Mouse (Mus musculus) limb, embryonic 14.5 days (tissue): ENCODE results near the gene P4ha2. TPM values are rescaled to one million over a fixed set of nuclear protein-coding genes. Genes with fewer than 3 reads are reported as not detected.

Source experiments
- ATAC-seq: fragments of 200-750 bp; cut with Nextera tagmentation; 2 replicates; pipeline ENCODE4 v1.8.0; 2017; ENCODE audit warnings: low read depth, moderate number of reproducible peaks, moderate TSS enrichment; ENCODE audit not compliant: low FRiP score
- DNase-seq: peaks from one replicate; pipeline ENCODE4 v3.0.0-alpha.2; 2015; ENCODE audit warnings: low spot score
- H3K27ac ChIP-seq: fragments of 300-500 bp; sonication (generic); replicated peaks from 2 replicates; pipeline ENCODE4 v1.5.1; 2014; ENCODE audit warnings: low read depth, mild to moderate bottlenecking, low read length, moderate library complexity, mixed read lengths
- H3K27me3 ChIP-seq: fragments of 300-500 bp; sonication (generic); 2 replicates; pipeline ENCODE4 v1.6.1; 2014; ENCODE audit warnings: low read length, mixed read lengths; ENCODE audit not compliant: control insufficient read depth, insufficient read depth
- H3K36me3 ChIP-seq: fragments of 300-500 bp; sonication (generic); 2 replicates; pipeline ENCODE4 v1.6.1; 2014; ENCODE audit warnings: mild to moderate bottlenecking, low read length, moderate library complexity, mixed read lengths; ENCODE audit not compliant: control insufficient read depth, insufficient read depth
- H3K4me1 ChIP-seq: fragments of 300-500 bp; sonication (generic); 2 replicates; pipeline ENCODE4 v1.6.1; 2014; ENCODE audit warnings: antibody characterized with exemption, low read length, mixed read lengths; ENCODE audit not compliant: control insufficient read depth, insufficient read depth
- H3K4me2 ChIP-seq: fragments of 300-500 bp; sonication (generic); replicated peaks from 2 replicates; pipeline ENCODE4 v1.6.1; 2014; ENCODE audit warnings: low read depth, mild to moderate bottlenecking, low read length, moderate library complexity; ENCODE audit not compliant: severe bottlenecking
- H3K4me3 ChIP-seq: fragments of 300-500 bp; sonication (generic); replicated peaks from 2 replicates; pipeline ENCODE4 v1.5.1; 2014; ENCODE audit warnings: low read length
- H3K9ac ChIP-seq: fragments of 300-500 bp; sonication (generic); 2 replicates; pipeline ENCODE4 v1.6.1; 2014; ENCODE audit warnings: mild to moderate bottlenecking, low read depth, low read length, moderate library complexity; ENCODE audit not compliant: severe bottlenecking
- H3K9me3 ChIP-seq: fragments of 300-500 bp; sonication (generic); 2 replicates; pipeline ENCODE4 v1.6.1; 2016; ENCODE audit warnings: low read length; ENCODE audit not compliant: control insufficient read depth
- POLR2A ChIP-seq: fragments of 200-500 bp; IDR thresholded peaks from 2 replicates; pipeline ENCODE4 v1.8.0; 2012; ENCODE audit warnings: inconsistent platforms, mild to moderate bottlenecking, moderate library complexity, borderline replicate concordance; ENCODE audit not compliant: insufficient read depth, insufficient read length; ENCODE audit errors: extremely low read depth
- WGBS: fragments of 180-500 bp; shearing (Covaris S2); extraction: QIAGEN DNeasy Blood & Tissue Kit; methylation state at CpG from one replicate; pipeline ENCODE4 v1.1.7; 2014; 5-methylcytosine and 5-hydroxymethylcytosine counted together
- polyA plus RNA-seq, 2 experiments: library from polyadenylated mRNA; depleted of rRNA in 1 of 2; stranded (reverse) in 1 of 2; unstranded in 1 of 2; fragments of >200 nt; fragmentation: Nextera tagmentation in 1 of 2; extraction: Ambion mirVana in 1 of 2; gene quantifications; 2 replicates each; pipeline versions ENCODE4 v1.2.1 to v1.2.3; 2012 to 2014

Gene P4ha2
- polyA plus RNA-seq, 2 experiments, result 94.1 to 106 TPM

GRCm38 (mm10) chr11:54149791-54150465 is 50.0 kb downstream of the P4ha2 start:
- TF ChIP-seq POLR2A, result no peak
- no peak overlapping the region for H3K27ac ChIP-seq
- no peak overlapping the region for H3K9ac ChIP-seq
- no peaks in the 10 kb centered on the region for H3K27me3 ChIP-seq
- no peak overlapping the region for H3K4me3 ChIP-seq
- no peaks in the 10 kb centered on the region for H3K9me3 ChIP-seq
- H3K4me1 ChIP-seq, result no peaks in the 10 kb centered on the region
- ATAC-seq (no peak), DNase-seq (no peak)
- WGBS, result 81% methylated on average over 3 of the region's 3 CpGs
- no peaks in the 10 kb centered on the region for H3K36me3 ChIP-seq
- no peak overlapping the region for H3K4me2 ChIP-seq

- no peaks in the 10 kb centered on the region for H3K9me3 ChIP-seq
- H3K4me2 ChIP-seq, result no peak overlapping the region
- no peaks in the 10 kb centered on the region for H3K36me3 ChIP-seq
- no peaks in the 10 kb centered on the region for H3K4me1 ChIP-seq
- no peak for ATAC-seq
- no peak overlapping the region for H3K4me3 ChIP-seq
- no peak for DNase-seq
- WGBS, result 53% methylated on average over 7 of the region's 7 CpGs
- no peak overlapping the region for H3K27ac ChIP-seq
- H3K9ac ChIP-seq, result no peak overlapping the region
- no peaks in the 10 kb centered on the region for H3K27me3 ChIP-seq
- no peak for TF ChIP-seq POLR2A
Observed at GRCm38 (mm10) chr11:54151141-54151540, 51.2 kb downstream of the P4ha2 start.

DNA sequence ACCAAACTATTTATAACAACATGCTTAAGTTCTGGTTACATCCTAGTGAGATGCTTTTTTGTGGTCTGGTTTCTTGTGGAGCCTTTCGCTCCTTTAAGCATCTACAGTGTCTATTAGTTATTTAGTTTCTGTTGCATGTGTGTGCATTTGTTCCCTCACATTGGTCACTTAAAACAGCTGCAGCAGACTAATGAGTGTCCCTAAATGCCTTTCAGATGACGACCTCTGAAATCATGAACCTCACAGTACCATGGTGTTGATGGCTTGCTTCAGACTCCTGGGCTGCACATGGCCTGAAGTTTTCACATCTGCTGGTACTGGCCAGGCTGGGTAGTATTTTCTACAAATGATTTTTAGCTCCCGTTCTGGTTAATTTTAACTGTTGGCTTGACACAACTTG is 53.1 kb downstream of the P4ha2 start:
- no peaks in the 10 kb centered on the region for H3K9me3 ChIP-seq
- 49% methylated on average over 3 of the region's 3 CpGs for WGBS
- H3K27ac ChIP-seq, result no peak overlapping the region
- H3K36me3 ChIP-seq, result no peaks in the 10 kb centered on the region
- H3K4me2 ChIP-seq, result no peak overlapping the region
- no peak for DNase-seq
- H3K9ac ChIP-seq, result no peak overlapping the region
- H3K27me3 ChIP-seq, result no peaks in the 10 kb centered on the region
- TF ChIP-seq POLR2A, result no peak
- no peak for ATAC-seq
- no peaks in the 10 kb centered on the region for H3K4me1 ChIP-seq
- no peak overlapping the region for H3K4me3 ChIP-seq

DNA sequence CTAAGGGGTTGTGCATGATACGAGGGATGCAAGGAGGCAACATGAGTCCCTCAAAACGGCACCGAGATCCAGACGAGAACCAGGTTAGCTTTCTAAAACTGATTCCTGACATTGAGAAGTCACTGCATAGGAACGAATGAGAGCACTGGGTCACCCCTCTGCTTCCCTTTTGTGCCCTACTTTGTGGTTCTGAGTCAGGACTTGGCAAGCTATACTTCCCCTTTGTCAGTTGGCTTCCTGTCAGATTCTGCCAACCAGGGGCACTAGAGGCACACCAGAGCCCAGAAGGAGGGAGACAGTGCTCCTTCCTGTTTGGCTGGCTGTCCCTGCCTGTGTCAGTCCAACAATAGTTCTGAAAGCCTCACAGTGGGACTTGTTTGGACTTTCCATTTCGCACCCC is 56.0 kb downstream of the P4ha2 start:
- TF ChIP-seq POLR2A, result no peak
- Histone ChIP-seq H3K9me3 (no peaks in the 10 kb centered on the region), H3K36me3 (no peaks in the 10 kb centered on the region), H3K4me3 (no peak overlapping the region), H3K4me2 (no peak overlapping the region), H3K4me1 (no peaks in the 10 kb centered on the region), H3K9ac (no peak overlapping the region), H3K27ac (no peak overlapping the region), H3K27me3 (no peaks in the 10 kb centered on the region)
- 86% methylated on average over 6 of the region's 6 CpGs for WGBS
- DNase-seq (no peak), ATAC-seq (no peak)

- no peak overlapping the region for H3K9ac ChIP-seq
- H3K9me3 ChIP-seq, result no peaks in the 10 kb centered on the region
- DNase-seq (no peak), ATAC-seq (no peak)
- H3K4me3 ChIP-seq, result no peak overlapping the region
- no peak overlapping the region for H3K4me2 ChIP-seq
- no peak for TF ChIP-seq POLR2A
- H3K4me1 ChIP-seq, result no peaks in the 10 kb centered on the region
- H3K27me3 ChIP-seq, result no peaks in the 10 kb centered on the region
- no peak overlapping the region for H3K27ac ChIP-seq
- H3K36me3 ChIP-seq, result no peaks in the 10 kb centered on the region
Observed at GRCm38 (mm10) chr11:54156504-54156903, 56.6 kb downstream of the P4ha2 start.
